Mouse (Mus musculus): ENCODE data around the gene Cmtm8.

The Cmtm8 gene

DNA sequence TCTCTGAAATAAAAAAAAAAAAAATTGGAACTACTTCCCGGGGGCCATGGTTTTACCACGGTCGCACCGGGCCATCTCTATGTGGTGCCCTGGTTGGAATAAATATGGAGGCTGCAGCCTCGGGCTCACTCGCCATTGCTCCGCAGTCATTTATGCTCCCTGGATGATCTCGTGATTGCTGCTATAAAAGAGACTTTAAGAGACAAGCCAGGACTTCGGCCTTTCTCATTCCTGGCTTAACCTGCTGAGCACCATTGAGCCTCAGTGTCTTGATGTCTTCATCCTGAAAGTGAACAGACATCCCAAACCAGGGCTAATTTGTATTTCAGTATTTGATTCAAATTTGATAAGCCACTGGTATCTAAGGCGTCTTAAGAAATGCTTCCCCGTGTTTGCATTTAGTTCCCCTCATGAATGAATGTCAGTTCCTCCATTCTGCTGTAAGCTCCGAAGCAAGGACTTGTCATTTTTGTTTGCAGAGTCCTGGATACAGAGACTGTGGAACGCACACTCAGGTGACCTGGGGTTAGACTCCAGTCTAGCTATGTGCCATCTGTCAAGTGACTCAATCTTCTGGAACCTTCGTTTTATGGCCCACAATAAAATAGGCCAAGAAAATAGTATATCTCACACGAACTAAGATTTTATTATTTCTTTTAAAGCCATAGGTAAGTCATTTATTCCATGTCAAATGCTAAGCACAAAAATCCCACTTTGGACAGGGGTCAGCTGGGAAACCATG is 22.2 kb downstream of the Cmtm8 start:
- no peak for DNase-seq

DNA sequence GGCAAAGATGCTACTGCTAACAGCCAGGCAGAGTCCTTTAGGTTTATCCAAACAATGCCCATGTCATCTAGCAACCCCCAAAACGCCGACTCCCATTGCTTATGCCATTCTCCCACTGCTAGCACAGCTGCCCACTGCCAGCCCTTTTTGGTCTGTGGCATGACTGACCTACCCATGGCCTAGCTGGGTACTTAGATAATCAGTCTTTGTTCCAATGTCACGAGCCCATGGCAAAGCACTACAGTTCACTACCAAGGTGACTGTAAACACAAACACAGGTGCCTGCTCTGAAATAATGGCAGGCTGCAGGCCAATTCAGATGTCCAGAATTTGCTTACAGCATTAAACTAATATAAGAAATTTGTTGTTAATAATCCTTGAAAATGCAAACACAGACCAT is 25.0 kb downstream of the Cmtm8 start:
- DNase-seq = no peak

DNA sequence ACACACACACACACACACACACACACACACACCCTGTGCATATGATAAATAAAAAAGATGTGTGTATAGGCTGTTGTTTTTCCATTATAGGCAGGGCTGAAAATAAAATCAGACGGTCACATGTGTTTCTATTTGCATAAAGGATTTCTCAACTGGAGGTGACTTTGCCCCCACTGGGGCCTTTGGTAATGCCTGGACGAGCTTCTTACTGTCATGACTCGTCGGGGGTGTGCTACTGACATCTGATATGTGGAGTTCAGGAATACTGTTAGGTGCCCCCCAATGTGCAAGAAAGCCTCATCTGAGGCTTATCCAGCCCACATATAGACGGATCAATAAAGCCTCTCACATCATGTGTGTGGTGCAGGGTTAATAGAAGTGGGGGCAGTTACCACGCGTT is 26.9 kb downstream of the Cmtm8 start:
- no peak for DNase-seq

DNA sequence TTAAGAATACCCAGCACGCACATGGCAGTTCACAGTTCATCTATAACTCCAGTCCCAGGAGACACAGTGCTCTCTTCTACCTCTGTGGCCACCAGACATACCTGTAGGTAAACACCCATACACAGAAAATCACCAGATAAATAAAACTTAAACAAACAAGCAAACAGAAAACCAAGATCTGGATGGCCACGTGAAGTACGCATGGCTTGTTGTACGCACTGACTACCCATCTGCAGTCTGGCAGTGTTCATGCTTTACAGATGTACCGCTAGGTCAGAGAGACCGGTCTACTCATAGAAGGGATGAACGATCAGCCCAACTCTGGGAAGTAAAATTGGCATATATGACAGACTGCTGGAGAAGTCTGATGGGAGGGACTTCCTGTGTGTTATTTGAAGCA is 27.8 kb downstream of the Cmtm8 start:
- no peak for DNase-seq

DNA sequence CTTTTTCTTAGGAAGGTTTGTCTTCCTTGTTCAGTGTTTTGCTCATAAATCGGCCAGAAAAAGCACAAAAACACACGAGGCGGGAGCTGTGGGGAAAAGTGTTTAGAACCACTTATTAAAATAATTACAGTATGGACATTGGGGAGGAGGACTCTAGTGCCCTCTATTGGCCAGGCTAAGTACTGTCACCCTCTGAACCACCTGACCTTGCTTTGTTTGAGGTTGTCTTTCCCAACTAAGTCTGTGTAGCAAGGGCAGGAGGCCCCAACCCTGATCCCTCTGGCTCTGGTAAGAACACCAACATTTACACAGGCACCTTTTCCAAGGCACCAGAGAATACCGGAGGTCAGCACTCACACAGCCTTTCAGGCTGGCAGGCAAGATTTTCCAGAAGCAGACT is 28.6 kb downstream of the Cmtm8 start:
- DNase-seq = peak; percentile 54

DNA sequence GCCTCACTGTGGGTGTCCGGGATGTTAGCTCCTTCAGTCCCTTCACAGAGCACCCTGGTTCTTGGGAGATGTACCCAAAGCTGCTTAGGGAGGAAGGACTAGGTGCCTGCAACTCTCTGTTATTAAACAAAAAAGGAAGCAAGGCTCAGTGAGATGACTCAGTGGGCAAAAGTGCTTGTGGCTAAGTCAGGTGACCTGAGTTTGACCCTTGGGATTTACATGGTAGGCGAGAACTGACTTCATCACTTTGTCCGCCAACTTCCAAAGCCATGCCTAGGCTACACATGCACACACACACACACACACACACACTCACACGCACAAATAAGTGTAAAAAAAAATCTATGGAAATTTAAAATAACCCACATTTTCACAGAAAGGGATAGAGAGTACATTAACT is 32.0 kb downstream of the Cmtm8 start:
- DNase-seq = no peak

DNA sequence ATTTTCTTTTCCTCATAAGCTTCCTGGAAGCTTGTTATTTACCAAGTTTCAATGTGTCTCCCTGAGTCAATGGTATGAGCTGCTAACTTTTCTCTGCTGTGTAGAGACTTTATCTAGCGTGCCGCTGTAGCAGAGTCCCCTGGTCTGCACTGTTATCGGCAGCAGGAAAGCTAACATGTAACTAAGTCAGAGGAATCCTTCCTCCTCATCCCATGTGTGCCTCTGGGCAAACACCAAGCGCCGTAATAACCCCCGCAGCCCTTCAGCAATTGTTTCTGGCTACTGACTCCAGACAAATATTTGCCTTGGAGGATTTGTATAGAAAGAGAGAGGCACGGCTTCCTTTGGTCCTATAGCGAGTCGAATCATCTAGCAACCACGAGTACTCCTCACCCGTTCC is 33.1 kb downstream of the Cmtm8 start:
- no peak for DNase-seq

DNA sequence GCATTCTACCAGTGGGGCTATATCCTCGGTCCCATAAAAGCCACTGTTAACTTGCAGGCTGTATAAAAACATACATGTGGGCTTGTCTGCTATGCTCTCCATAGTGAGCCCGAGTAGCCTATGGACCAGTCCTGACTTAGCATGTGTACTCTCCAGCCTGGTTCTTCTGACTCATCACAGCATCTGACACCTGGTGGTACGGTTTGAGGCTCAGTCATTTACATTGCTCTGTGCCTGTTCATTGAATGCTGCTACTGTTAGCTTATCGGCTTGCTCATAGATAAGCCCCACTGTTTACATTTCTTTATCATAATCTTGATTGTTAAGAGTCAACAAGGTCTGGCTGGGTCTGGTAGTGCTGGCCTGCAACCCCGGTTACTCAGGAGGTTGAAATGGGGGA is 35.3 kb downstream of the Cmtm8 start:
- DNase-seq = no peak

DNA sequence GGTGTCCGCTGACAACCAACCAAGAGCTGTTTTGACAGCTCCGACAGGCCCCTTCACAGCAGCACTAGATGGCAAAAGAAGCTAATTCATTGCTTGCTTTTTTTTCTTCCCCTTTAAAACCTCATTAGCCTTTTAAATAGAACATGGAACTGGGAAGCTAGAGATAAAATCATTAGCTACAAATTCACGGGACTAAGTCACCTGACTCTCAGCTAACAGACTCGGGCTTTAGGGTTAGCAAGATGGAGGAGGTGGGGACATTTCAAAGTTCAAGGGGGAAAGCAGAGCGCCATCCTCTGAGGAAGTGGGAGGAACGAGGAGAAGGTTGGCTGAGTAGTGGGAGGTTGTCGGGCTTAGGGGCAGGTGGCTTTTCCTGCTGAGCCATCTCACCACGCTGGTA is 36.7 kb downstream of the Cmtm8 start:
- no peak for DNase-seq

DNA sequence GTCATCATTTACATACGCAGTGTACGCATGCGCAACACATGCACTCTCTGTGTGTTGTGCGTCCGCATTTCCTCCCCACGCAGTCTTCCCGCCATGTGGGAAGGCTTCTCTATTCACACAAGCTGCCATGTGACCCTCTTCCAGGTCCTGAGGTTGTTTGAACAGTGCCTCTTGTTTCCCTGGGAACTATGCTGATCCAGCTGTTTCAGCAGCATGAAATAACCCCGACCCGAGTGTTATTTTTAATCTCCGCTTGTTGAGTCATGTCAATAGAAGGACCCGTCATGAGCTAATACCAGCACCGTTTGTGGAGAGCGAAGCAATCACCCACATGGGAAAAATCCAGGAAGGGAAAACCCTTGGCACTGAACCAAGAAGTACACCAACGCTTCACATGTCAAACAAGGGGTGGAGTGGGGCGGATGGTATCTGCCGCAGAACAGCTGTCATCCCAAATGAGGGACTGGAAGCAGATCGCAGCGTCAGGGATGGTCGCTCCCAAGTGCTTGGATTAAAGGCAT is 38.7 kb downstream of the Cmtm8 start:
- DNase-seq = no peak

DNA sequence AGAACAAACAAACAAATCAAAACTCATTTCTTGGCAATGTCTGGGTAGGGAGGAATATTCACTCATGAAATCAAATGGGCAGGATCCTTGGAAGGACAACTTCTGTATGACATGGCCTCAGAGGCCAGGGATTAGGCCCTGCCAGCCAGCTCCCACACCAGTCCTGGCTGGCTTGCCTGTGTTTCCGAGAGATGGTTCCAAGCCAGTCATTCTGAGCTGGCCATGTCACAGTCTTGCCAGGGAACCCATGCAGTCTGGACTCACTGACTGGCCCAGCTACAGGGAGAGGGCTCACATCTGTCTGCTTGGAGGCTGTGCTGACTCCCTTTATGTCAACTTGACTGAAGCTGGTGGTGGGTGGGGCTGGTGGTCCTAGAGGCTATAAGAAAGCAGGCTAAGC is 41.8 kb downstream of the Cmtm8 start:
- DNase-seq = no peak

DNA sequence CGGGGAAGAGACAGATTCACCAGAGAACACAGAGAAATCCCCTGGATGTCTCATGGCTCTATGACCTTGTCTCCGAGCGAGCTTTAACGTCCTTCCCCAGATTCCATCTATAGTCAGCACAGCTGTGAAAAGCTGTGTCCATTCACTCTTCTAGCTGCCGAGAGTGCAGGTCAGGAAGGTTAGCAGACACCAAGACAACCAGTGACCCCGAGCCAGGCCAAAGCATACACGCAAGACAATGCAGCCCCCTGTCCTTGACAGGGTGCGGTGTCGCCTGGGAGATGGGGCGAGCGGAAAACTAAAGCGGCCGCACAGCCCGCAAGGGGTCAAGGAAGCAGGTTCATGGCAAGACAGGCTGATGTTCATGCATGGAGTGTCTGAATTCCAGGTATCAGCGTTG is 42.7 kb downstream of the Cmtm8 start:
- DNase-seq = no peak

DNA sequence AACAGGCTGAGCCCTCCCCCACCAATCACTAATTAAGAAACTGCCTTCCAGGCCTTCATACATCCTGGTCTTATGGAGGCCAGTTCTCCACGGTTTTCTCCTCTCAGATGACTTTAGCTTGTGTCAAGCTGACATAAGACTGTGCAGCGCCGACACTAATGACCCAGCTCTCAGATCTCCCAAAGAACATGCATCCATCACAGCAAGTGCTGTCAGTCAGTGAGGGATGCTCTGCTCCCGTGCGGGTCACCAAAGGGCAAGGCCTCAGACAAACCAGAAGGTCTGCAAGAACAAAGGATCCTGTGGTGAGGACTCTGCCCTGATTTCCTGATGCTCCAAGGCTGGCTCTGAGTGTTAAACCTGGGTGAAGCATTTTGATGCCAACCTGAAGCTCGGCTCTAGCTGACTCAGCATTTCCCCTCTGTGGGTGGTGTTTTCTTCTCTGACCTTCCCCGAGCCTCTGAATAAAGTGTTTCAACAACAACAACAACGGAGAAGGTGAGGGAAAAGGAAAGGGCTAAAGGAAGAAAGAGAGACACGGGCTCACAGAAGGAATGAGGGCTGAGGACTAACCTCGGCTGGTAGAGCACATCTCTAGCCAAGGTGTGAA is 44.4 kb downstream of the Cmtm8 start:
- DNase-seq = no peak

DNA sequence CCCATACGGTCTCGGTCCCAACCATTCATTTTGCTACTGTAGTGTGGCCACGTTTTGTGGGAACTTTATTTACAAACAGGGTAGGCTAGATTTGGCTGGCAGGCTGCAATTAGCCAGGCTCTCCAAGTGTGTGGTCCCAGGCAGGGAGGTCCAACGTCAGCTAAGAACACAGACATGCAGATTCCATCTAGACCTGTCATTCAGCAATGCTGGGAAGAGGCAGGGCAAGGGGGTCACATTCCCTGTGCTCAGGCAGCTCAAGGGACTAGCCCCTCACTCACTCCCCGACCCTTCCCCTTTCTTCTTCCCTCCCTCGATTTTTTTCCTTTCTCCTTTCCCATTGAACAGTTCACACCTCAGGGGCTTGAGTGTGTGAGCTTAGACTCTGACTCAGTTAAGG is 45.1 kb downstream of the Cmtm8 start:
- no peak for DNase-seq

DNA sequence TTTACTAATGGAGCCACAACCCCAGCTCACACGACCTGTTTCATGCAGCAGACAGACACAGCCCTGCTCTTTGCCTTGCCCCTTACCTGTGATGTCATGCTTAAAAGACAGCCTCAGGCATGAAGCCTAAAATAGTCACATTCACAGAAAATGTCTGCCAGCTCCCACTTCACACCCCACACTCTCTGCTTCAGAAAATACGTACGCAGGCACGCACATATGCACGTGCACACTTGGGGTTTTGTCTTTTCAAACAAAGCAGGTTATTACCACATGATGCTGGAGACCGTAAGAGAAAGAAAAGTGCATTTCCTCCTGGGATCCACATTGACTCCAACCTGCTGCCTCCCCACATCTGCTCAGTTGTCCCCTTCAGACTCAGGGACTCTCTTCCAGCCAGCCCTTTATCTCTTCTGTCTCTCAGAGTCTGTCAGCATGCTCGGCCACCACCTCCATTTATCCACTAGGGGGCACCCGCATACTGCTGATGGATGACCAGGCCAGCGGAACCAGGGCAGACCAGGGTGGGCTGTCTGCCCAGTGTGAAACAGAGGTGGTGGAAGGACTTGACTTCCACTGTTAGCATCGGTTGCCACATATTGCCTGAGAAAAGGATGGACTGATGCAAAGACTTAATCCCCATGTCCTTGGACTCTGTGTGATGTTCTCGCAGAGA is 46.5 kb downstream of the Cmtm8 start:
- DNase-seq = peak; percentile 84

DNA sequence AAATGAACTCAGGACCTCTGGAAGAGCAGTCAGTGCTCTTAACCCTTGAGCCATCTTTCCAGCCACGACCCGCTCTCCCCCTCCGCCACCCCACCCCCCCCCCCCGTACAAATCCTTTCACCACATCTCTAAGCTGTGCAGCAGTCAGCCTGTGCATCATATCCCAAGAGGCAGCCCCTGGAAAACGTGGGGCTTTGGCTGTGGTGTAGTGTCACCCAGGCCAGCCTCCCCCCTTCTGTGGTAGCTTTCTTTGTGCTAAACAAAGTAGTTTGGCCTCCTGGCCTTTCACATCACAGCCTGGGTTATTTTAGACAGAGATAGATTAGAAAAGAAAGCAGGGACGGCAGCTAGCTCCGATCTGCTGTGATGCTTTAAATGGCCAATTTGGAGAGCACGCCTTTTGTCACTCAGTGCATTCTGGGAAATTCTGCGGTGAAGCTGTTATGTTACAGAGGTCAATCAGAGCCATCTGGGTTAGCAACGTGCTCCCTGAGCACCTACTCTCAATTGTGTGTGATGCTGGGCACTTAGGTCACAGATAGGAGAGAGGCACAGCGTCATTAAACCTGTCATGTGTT is 47.4 kb downstream of the Cmtm8 start:
- no peak for DNase-seq

DNA sequence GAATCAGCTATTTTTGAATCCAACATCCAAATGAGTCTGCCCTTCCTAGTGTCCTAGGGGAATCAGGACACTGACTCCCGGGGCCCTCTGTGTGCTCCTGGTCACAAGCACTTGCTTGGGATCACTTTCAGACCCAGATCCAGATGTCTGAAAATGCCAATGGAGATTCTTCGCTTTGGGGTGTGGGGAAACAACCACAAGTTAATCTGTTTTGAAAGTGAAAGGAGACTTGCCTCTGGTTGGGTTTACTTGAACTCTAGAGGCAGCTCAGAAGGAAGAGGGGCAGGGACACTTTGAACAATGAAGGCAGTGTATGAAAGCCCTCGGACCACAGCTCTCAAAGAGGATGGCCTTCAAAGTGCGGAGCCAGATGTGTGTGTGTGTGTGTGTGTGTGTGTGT is 49.5 kb downstream of the Cmtm8 start:
- DNase-seq = no peak

DNA sequence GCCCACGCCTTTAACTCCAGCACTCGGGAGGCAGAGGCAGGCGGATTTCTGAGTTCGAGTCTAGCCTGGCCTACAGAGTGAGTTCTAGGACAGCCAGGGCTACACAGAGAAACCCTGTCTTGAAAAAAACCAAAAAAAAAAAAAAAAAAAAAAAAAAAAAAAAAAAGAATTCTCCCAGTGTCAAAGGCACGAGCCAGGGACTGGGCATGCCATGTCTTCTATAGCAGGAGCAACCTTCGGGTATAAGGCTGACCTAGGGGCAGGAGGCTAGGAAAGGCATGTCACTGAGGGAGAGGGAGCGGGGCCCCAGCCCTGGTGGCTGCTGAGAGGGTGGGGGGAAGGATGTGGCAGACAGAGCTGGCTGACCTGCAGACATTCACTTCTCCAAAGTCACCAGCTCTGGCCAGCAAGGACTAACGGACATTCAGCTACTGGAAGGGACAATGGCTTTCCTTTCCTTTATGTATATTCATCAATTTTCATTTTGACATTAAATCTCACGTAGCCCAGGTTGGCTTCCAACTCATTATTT is 50.1 kb downstream of the Cmtm8 start:
- DNase-seq = no peak

DNA sequence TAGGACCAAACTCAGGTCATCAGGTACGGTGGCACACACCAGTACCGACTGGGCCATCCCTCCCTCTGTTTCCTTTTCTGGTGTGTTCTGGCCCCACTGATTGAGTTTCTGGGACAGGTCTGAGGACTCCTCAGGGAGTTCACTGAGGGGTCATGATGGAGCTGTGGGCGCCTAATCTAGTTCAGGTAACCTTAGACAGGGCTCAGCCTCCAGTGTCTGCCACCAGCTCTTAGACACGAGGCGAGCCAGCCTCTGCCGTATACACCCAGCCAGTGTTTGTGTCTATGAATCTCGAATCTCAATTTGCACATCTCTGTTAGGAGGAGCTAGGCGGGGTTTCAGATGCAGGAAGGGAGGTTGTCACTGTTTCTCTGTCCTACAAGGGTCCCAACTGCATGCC is 54.0 kb downstream of the Cmtm8 start:
- DNase-seq = no peak

DNA sequence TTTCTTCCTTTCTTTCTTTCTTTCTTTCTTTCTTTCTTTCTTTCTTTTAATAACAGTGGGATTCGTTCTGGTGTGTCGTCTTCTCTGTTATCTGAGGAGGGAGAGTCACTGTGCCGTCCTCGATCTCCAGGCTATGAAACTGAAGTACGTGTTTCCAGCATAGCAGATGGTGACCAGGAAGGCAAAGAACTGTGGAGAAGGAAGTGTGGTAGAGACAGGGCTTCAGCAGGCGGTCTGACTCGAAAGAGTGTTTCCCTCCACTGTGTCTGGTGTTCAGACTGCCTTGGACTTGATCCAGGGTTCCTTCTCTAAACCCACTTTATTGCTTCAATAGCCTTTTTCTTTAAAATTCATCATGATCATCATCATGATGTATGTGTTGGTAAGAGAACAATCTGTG is 54.4 kb downstream of the Cmtm8 start:
- DNase-seq = no peak

DNA sequence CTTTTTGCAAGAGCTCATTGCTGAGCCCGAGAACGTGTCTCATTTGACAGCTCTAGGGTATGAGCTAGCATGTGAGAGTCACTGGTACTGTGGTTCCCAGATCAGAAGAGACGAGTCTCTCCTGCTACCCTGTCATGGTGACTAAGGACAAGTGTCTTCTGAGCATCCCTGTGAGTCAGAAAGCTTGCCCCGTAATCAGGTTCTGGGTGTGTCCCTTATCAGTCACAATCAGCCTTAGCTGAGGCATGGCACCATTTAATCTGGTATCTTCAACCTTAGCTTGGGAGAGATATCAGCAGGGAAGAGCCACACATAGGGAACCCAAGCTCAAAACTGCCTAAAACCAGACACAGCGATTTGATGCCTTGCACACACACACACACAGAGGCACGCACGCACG is 55.3 kb downstream of the Cmtm8 start:
- no peak for DNase-seq

DNA sequence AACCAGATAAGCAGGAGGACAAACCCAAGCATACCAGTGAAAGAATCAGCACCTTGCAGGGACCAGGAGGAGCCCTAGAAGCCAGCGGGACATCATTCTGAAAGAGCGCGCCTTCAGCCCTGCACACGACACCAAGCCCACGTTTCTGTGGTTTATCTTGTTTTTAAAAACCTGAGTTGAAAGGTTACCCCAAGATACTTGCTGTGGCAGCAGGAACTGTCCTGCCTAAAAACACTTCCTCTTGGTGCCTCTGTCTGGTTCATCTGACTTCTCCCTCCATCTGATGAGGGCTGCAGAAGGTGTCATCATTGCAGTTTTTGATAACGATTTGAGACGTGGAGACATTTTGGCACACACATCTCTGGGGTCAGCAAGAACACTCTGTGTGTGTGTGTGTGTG is 56.2 kb downstream of the Cmtm8 start:
- no peak for DNase-seq

DNA sequence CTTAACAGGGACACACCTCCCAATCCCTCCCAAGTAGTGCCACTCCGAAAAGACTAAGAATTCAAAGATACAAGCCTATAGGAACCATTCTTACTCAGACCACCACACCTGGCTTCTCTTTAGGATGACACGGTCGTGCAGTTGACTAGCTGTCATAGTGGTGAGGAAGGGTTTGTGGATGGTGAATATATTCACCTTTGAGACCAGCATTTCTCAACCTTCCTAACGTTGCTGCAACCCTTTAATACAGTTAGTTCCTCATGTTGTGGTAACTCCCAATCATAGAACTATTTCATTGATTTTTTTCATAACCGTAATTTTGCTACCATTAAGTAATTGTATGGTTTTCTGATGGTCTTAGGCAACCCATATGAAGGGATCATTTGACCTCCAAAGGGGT is 56.8 kb downstream of the Cmtm8 start:
- no peak for DNase-seq

Data from thymus, postnatal 14 days (tissue).